ENCODE assay signal across 18 mouse cellular contexts in genomic region chr6:23314291-23314690, GRCm38 (mm10).
A peak's percentile ranks its signal among the peaks of the same experiment; 100 is the strongest.
DNase-seq lines count a peak whose midpoint lies in the region; ATAC-seq lines count a peak whose summit lies in the region.
"Had no signal": no experiment of that assay in that cellular context is flagged by ENCODE, and none has a peak within 500 bp of the region (broad histone marks: within the 10 kb centered on the region; RNA-seq: fewer than 3 reads in every experiment).

No protein-coding gene starts in this region.

- H3K9ac ChIP-seq in forebrain, embryonic 15.5 days (replicated peaks), result no peak overlapping the region
- no peak overlapping the region for H3K9ac ChIP-seq in forebrain, embryonic 11.5 days (ENCODE audit: low read length)
- no peak overlapping the region for H3K9ac ChIP-seq in forebrain, embryonic 14.5 days (ENCODE audit: low read length)
- H3K9ac ChIP-seq: embryonic facial prominence, embryonic 12.5 days; heart, embryonic 15.5 days; hindbrain, embryonic 13.5 days had no signal

- no peak overlapping the region for H3K4me3 ChIP-seq in forebrain, embryonic 10.5 days
- no peak overlapping the region for H3K4me3 ChIP-seq in forebrain, embryonic 15.5 days
- H3K4me3 ChIP-seq in forebrain, embryonic 11.5 days (ENCODE audit: low read depth, low read length), result no peak overlapping the region
- H3K4me3 ChIP-seq in forebrain, embryonic 14.5 days (ENCODE audit: low read depth, low read length), result no peak overlapping the region
- H3K4me3 ChIP-seq: embryonic facial prominence, embryonic 12.5 days; heart, adult 2 months; heart, embryonic 15.5 days; hindbrain, embryonic 13.5 days had no signal

- H3K4me1 ChIP-seq in forebrain, embryonic 10.5 days, result peaks cover 34% of the 10 kb centered on the region
- H3K4me1 ChIP-seq in forebrain, embryonic 15.5 days, result peaks cover 8% of the 10 kb centered on the region
- H3K4me1 ChIP-seq in forebrain, embryonic 11.5 days (replicated peaks; ENCODE audit: control insufficient read depth, insufficient read depth, low read length), result no peaks in the 10 kb centered on the region; the same call in 1 of the 2 replicates
- H3K4me1 ChIP-seq in forebrain, embryonic 14.5 days (ENCODE audit: control insufficient read depth, insufficient read depth, low read length), result peaks cover 3% of the 10 kb centered on the region; the same call in 1 of the 2 replicates
- H3K4me1 ChIP-seq: embryonic facial prominence, embryonic 12.5 days; heart, embryonic 15.5 days; hindbrain, embryonic 13.5 days had no signal

- no peak for ATAC-seq in forebrain, embryonic 15.5 days (replicated peaks)
- ATAC-seq in forebrain, embryonic 11.5 days (replicated peaks; ENCODE audit: low FRiP score), result peak; percentile 43
- peak; percentile 62; the same call in 1 of the 2 replicates for ATAC-seq in forebrain, embryonic 14.5 days
- ATAC-seq: hindbrain, postnatal 0 days had no signal

- no peak for DNase-seq in forebrain, embryonic 10.5 days (ENCODE audit: extremely low spot score, low spot score)
- DNase-seq in forebrain, embryonic 11.5 days (ENCODE audit: low spot score), result no peak
- peak; percentile 51 for DNase-seq in forebrain, embryonic 14.5 days (ENCODE audit: low spot score)
- DNase-seq in cerebellum, postnatal 25 days, result no peak
- DNase-seq in adrenal gland, postnatal 25 days, result no peak
- DNase-seq: adrenal gland, postnatal 10 days; cerebellum, adult 18-20 months; cerebellum, adult 9-11 months; heart, adult 2 months; heart, postnatal 14 days; kidney, adult 11 months; kidney, adult 9 months had no signal

- H3K4me2 ChIP-seq in forebrain, embryonic 15.5 days (replicated peaks), result no peak overlapping the region
- no peak overlapping the region for H3K4me2 ChIP-seq in forebrain, embryonic 11.5 days (ENCODE audit: low read depth, low read length, severe bottlenecking)
- H3K4me2 ChIP-seq in forebrain, embryonic 14.5 days (ENCODE audit: low read length), result no peak overlapping the region
- H3K4me2 ChIP-seq: embryonic facial prominence, embryonic 12.5 days; heart, embryonic 11.5 days; heart, embryonic 15.5 days; hindbrain, embryonic 13.5 days had no signal

- peak overlapping the region; percentile 62; the same call in 1 of the 2 replicates for H3K27ac ChIP-seq in forebrain, embryonic 10.5 days
- H3K27ac ChIP-seq in forebrain, embryonic 15.5 days (replicated peaks), result no peak overlapping the region
- no peak overlapping the region for H3K27ac ChIP-seq in forebrain, embryonic 11.5 days (ENCODE audit: low read depth, low read length)
- no peak overlapping the region for H3K27ac ChIP-seq in forebrain, embryonic 14.5 days (ENCODE audit: low read depth, low read length)
- H3K27ac ChIP-seq: embryonic facial prominence, embryonic 12.5 days; heart, adult 2 months; heart, embryonic 15.5 days; hindbrain, embryonic 13.5 days; hindbrain, postnatal 0 days had no signal

- H3K36me3 ChIP-seq in forebrain, embryonic 10.5 days (replicated peaks), result no peaks in the 10 kb centered on the region
- no peaks in the 10 kb centered on the region for H3K36me3 ChIP-seq in forebrain, embryonic 15.5 days
- H3K36me3 ChIP-seq in forebrain, embryonic 11.5 days (ENCODE audit: control insufficient read depth, insufficient read depth, low read length), result no peaks in the 10 kb centered on the region
- no peaks in the 10 kb centered on the region for H3K36me3 ChIP-seq in forebrain, embryonic 14.5 days (ENCODE audit: control insufficient read depth, insufficient read depth, low read length)
- H3K36me3 ChIP-seq: embryonic facial prominence, embryonic 12.5 days; heart, embryonic 15.5 days; hindbrain, embryonic 13.5 days had no signal

- H3K9me3 ChIP-seq in forebrain, embryonic 10.5 days, result no peaks in the 10 kb centered on the region
- no peaks in the 10 kb centered on the region for H3K9me3 ChIP-seq in forebrain, embryonic 15.5 days
- H3K9me3 ChIP-seq in forebrain, embryonic 11.5 days (ENCODE audit: control insufficient read depth, low read length), result no peaks in the 10 kb centered on the region
- no peaks in the 10 kb centered on the region for H3K9me3 ChIP-seq in forebrain, embryonic 14.5 days (replicated peaks; ENCODE audit: control insufficient read depth, low read length)
- H3K9me3 ChIP-seq: embryonic facial prominence, embryonic 12.5 days; heart, embryonic 15.5 days; hindbrain, embryonic 13.5 days had no signal

- 31% methylated on average over 5 of the region's 5 CpGs for WGBS in forebrain, embryonic 10.5 days
- 5% methylated on average over 5 of the region's 5 CpGs for WGBS in forebrain, embryonic 15.5 days
- 16% methylated on average over 5 of the region's 5 CpGs for WGBS in forebrain, embryonic 11.5 days
- WGBS in forebrain, embryonic 14.5 days, result 4% methylated on average over 5 of the region's 5 CpGs

- peaks cover 24% of the 10 kb centered on the region for H3K27me3 ChIP-seq in forebrain, embryonic 10.5 days (ENCODE audit: poor library complexity, severe bottlenecking)
- no peaks in the 10 kb centered on the region for H3K27me3 ChIP-seq in forebrain, embryonic 15.5 days
- no peaks in the 10 kb centered on the region for H3K27me3 ChIP-seq in forebrain, embryonic 11.5 days (ENCODE audit: control insufficient read depth, insufficient read depth, low read length)
- H3K27me3 ChIP-seq in forebrain, embryonic 14.5 days (replicated peaks; ENCODE audit: control insufficient read depth, insufficient read depth, low read length), result no peaks in the 10 kb centered on the region
- H3K27me3 ChIP-seq: embryonic facial prominence, embryonic 12.5 days; heart, embryonic 15.5 days; hindbrain, embryonic 13.5 days had no signal
